Mouse (Mus musculus) hindbrain, embryonic 15.5 days (tissue): Measurements from ENCODE around the gene Dennd4b. TPM values are rescaled to one million over a fixed set of nuclear protein-coding genes. Genes with fewer than 3 reads are reported as not detected.
"Not testable (repeated sequence)": the region's sequence is repeated elsewhere in the genome, so short reads cannot be mapped to it uniquely, and the experiment has no call there.

Experiments
- ATAC-seq: fragments of 200-750 bp; cut with Nextera tagmentation; 2 replicates; pipeline ENCODE4 v1.8.0; 2017; ENCODE audit warnings: low read depth, moderate number of reproducible peaks, moderate TSS enrichment; ENCODE audit not compliant: low FRiP score
- H3K27ac ChIP-seq: fragments of 300-500 bp; sonication (generic); replicated peaks from 2 replicates; pipeline ENCODE4 v1.5.1; 2015; ENCODE audit warnings: mild to moderate bottlenecking, inconsistent platforms
- H3K27me3 ChIP-seq: fragments of 300-500 bp; sonication (generic); 2 replicates; pipeline ENCODE4 v1.6.1; 2015; ENCODE audit warnings: control low read depth, inconsistent platforms
- H3K36me3 ChIP-seq: fragments of 300-500 bp; sonication (generic); 2 replicates; pipeline ENCODE4 v1.6.1; 2015; ENCODE audit warnings: control low read depth, inconsistent platforms
- H3K4me1 ChIP-seq: fragments of 300-500 bp; sonication (generic); replicated peaks from 2 replicates; pipeline ENCODE4 v1.6.1; 2015; ENCODE audit warnings: control low read depth, inconsistent platforms
- H3K4me2 ChIP-seq: fragments of 300-500 bp; sonication (generic); 2 replicates; pipeline ENCODE4 v1.6.1; 2015; ENCODE audit warnings: moderate library complexity, mild to moderate bottlenecking, inconsistent platforms
- H3K4me3 ChIP-seq: fragments of 300-500 bp; sonication (generic); 2 replicates; pipeline ENCODE4 v1.5.1; 2015; ENCODE audit warnings: mild to moderate bottlenecking, inconsistent platforms
- H3K9ac ChIP-seq: fragments of 300-500 bp; sonication (generic); 2 replicates; pipeline ENCODE4 v1.6.1; 2015; ENCODE audit warnings: inconsistent platforms
- H3K9me3 ChIP-seq: fragments of 300-500 bp; sonication (generic); 2 replicates; pipeline ENCODE4 v1.6.1; 2016; ENCODE audit warnings: control low read depth, inconsistent platforms
- WGBS: fragments of 180-500 bp; shearing (Covaris S2); methylation state at CpG from one replicate; pipeline ENCODE4 v1.1.7; 2015; 5-methylcytosine and 5-hydroxymethylcytosine counted together
- polyA plus RNA-seq: library from polyadenylated mRNA; unstranded; fragments of >200 nt; fragmentation: Nextera tagmentation; extraction: Ambion mirVana; gene quantifications from 2 replicates; pipeline ENCODE4 v1.2.1, GENCODE M21; 2015

Dennd4b gene
- polyA plus RNA-seq, 1 experiment from 2014 or later = 7.7 TPM

DNA sequence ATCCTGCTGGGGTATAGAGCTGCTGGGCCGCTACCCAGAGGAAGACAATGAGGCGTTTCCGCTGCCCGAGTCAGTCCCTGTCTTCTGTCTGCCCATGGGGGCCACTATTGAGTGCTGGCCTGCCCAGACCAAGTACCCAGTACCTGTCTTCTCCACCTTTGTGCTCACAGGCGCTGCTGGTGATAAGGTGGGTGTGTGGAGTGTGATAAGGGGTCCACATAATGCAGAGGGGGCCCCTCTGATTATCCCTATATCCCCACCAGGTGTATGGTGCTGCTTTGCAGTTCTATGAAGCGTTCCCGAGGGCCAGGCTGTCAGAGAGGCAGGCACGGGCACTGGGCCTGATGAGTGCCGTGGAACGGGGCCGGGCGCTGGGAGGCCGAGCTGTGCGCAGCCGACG lies 4.0 kb downstream of the Dennd4b start:
- H3K4me3 ChIP-seq = no peak overlapping the region
- H3K9ac ChIP-seq = no peak overlapping the region
- H3K9me3 ChIP-seq = no peaks in the 10 kb centered on the region
- peaks cover 16% of the 10 kb centered on the region for H3K36me3 ChIP-seq
- no peak overlapping the region for H3K27ac ChIP-seq
- H3K4me1 ChIP-seq = peaks cover 15% of the 10 kb centered on the region
- no peak for ATAC-seq
- no peaks in the 10 kb centered on the region for H3K27me3 ChIP-seq
- WGBS = 87% methylated on average over 16 of the region's 16 CpGs
- H3K4me2 ChIP-seq = no peak overlapping the region

GRCm38 (mm10) chr3:90270784-90271183 lies 5.8 kb downstream of the Dennd4b start:
- Histone ChIP-seq H3K36me3 (peaks cover 20% of the 10 kb centered on the region), H3K9me3 (no peaks in the 10 kb centered on the region), H3K4me3 (no peak overlapping the region), H3K27me3 (no peaks in the 10 kb centered on the region), H3K27ac (no peak overlapping the region), H3K4me2 (no peak overlapping the region), H3K4me1 (peaks cover 12% of the 10 kb centered on the region), H3K9ac (no peak overlapping the region)
- no peak for ATAC-seq
- 94% methylated on average over 8 of the region's 8 CpGs for WGBS

- Histone ChIP-seq H3K4me2 (no peak overlapping the region), H3K27me3 (no peaks in the 10 kb centered on the region), H3K9ac (no peak overlapping the region), H3K36me3 (peaks cover 20% of the 10 kb centered on the region), H3K4me1 (no peaks in the 10 kb centered on the region), H3K4me3 (no peak overlapping the region), H3K9me3 (no peaks in the 10 kb centered on the region), H3K27ac (no peak overlapping the region)
- WGBS = 73% methylated on average over 9 of the region's 9 CpGs
- no peak for ATAC-seq
Observed at GRCm38 (mm10) chr3:90272170-90272569, 7.2 kb downstream of the Dennd4b start.

DNA sequence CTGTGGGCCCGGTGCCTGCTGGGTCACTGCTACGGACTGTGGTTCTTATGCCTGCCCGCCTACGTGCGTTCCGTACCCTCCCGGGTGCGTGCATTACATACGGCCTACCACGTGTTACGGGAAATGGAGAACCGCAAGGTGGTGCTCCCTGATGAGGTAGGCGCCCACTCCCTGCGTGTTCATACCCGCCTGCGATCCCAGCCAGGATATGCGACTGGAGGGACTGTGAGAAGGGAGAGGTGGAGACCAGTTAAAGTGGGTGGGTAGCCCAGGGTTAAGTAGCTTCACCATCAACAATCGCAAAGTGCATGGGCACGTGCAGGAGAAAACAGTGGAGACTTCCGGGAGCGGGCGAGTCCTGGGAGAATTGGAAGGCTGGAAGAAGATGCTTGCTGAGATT lies 8.9 kb downstream of the Dennd4b start:
- no peaks in the 10 kb centered on the region for H3K27me3 ChIP-seq
- H3K4me1 ChIP-seq = no peaks in the 10 kb centered on the region
- H3K4me2 ChIP-seq = no peak overlapping the region
- H3K27ac ChIP-seq = no peak overlapping the region
- H3K9me3 ChIP-seq = no peaks in the 10 kb centered on the region
- no peak overlapping the region for H3K9ac ChIP-seq
- WGBS = 93% methylated on average over 22 of the region's 22 CpGs
- H3K36me3 ChIP-seq = peaks cover 29% of the 10 kb centered on the region
- no peak overlapping the region for H3K4me3 ChIP-seq
- no peak for ATAC-seq

- Histone ChIP-seq H3K27me3 (no peaks in the 10 kb centered on the region), H3K4me2 (no peak overlapping the region), H3K36me3 (peaks cover 42% of the 10 kb centered on the region), H3K4me3 (no peak overlapping the region), H3K27ac (no peak overlapping the region), H3K9me3 (no peaks in the 10 kb centered on the region), H3K9ac (no peak overlapping the region), H3K4me1 (no peaks in the 10 kb centered on the region)
- WGBS = 91% methylated on average over 11 of the region's 11 CpGs
- ATAC-seq = no peak
Observed at GRCm38 (mm10) chr3:90275286-90275685, 10.3 kb downstream of the Dennd4b start.

- Histone ChIP-seq H3K4me3 (no peak overlapping the region), H3K9ac (no peak overlapping the region), H3K9me3 (no peaks in the 10 kb centered on the region), H3K27me3 (no peaks in the 10 kb centered on the region), H3K36me3 (peaks cover 52% of the 10 kb centered on the region), H3K4me1 (no peaks in the 10 kb centered on the region), H3K4me2 (no peak overlapping the region), H3K27ac (no peak overlapping the region)
- 56% methylated on average over 15 of the region's 16 CpGs for WGBS
- ATAC-seq = no peak
Observed at GRCm38 (mm10) chr3:90276858-90277257, 11.9 kb downstream of the Dennd4b start.

- H3K27ac ChIP-seq = no peak overlapping the region
- no peak overlapping the region for H3K4me3 ChIP-seq
- no peaks in the 10 kb centered on the region for H3K9me3 ChIP-seq
- H3K9ac ChIP-seq = no peak overlapping the region
- peaks cover 45% of the 10 kb centered on the region for H3K36me3 ChIP-seq
- no peaks in the 10 kb centered on the region for H3K4me1 ChIP-seq
- H3K27me3 ChIP-seq = no peaks in the 10 kb centered on the region
- no peak overlapping the region for H3K4me2 ChIP-seq
- WGBS = 92% methylated on average over 9 of the region's 9 CpGs
- no peak for ATAC-seq
Observed at GRCm38 (mm10) chr3:90277793-90278192, 12.8 kb downstream of the Dennd4b start.

GRCm38 (mm10) chr3:90278211-90278610 lies 13.2 kb downstream of the Dennd4b start:
- Histone ChIP-seq H3K4me1 (no peaks in the 10 kb centered on the region), H3K4me3 (no peak overlapping the region), H3K27me3 (no peaks in the 10 kb centered on the region), H3K36me3 (peaks cover 43% of the 10 kb centered on the region), H3K9me3 (no peaks in the 10 kb centered on the region), H3K4me2 (no peak overlapping the region), H3K27ac (no peak overlapping the region), H3K9ac (no peak overlapping the region)
- WGBS = 97% methylated on average over 10 of the region's 10 CpGs
- ATAC-seq = no peak

DNA sequence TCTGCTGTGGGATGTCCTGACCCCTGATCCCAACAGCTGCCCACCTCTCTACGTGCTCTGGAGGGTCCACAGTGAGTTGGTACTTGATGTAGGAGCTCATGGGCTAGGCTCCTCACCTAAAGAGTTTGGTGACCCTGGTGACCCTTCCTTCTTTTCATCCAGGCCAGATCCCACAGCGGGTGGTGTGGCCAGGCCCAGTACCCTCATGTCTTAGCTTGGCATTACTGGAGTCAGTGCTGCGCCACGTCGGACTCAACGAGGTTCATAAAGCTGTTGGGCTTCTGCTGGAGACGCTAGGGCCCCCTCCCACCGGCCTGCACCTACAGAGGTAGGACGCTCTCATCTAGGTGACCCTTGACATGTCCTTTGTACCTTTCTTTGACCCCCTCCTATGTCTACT lies 14.2 kb downstream of the Dennd4b start:
- H3K9me3 ChIP-seq = no peaks in the 10 kb centered on the region
- H3K27ac ChIP-seq = no peak overlapping the region
- no peak overlapping the region for H3K4me3 ChIP-seq
- 93% methylated on average over 9 of the region's 9 CpGs for WGBS
- H3K9ac ChIP-seq = no peak overlapping the region
- H3K4me1 ChIP-seq = no peaks in the 10 kb centered on the region
- ATAC-seq = no peak
- H3K4me2 ChIP-seq = no peak overlapping the region
- H3K36me3 ChIP-seq = peaks cover 34% of the 10 kb centered on the region
- no peaks in the 10 kb centered on the region for H3K27me3 ChIP-seq

- Histone ChIP-seq H3K27ac (no peak overlapping the region), H3K27me3 (no peaks in the 10 kb centered on the region), H3K4me3 (no peak overlapping the region), H3K36me3 (peaks cover 32% of the 10 kb centered on the region), H3K4me2 (no peak overlapping the region), H3K9ac (no peak overlapping the region), H3K4me1 (no peaks in the 10 kb centered on the region), H3K9me3 (no peaks in the 10 kb centered on the region)
- no peak for ATAC-seq
- 98% methylated on average over 7 of the region's 7 CpGs for WGBS
Observed at GRCm38 (mm10) chr3:90279743-90280142, 14.8 kb downstream of the Dennd4b start.

DNA sequence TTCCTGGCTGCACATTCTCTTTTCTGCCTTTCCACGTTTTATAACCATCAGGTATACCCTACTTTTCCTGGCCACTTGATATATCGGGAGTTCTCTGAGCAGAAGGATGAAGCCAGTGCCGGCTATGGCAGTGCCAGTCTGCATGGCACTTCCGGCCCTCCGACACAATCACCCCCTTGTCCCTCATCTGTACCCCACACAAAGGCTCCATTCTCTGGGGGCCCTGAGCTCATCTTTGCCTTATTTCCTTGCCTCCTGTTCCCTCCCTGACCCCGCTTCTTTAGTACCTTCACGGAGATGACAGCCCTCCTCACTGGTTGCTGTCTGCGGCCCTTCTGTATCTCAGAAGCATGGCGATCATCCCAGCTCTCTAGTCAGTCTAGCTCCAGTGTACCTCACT lies 15.7 kb downstream of the Dennd4b start:
- Histone ChIP-seq H3K9me3 (no peaks in the 10 kb centered on the region), H3K4me2 (no peak overlapping the region), H3K9ac (no peak overlapping the region), H3K4me1 (no peaks in the 10 kb centered on the region), H3K27ac (no peak overlapping the region), H3K4me3 (no peak overlapping the region), H3K27me3 (no peaks in the 10 kb centered on the region), H3K36me3 (peaks cover 32% of the 10 kb centered on the region)
- ATAC-seq = no peak
- WGBS = 90% methylated on average over 9 of the region's 9 CpGs

GRCm38 (mm10) chr3:90284150-90284549 lies 19.2 kb downstream of the Dennd4b start:
- 97% methylated on average over 2 of the region's 2 CpGs for WGBS
- H3K27ac ChIP-seq = no peak overlapping the region
- H3K4me1 ChIP-seq = no peaks in the 10 kb centered on the region

DNA sequence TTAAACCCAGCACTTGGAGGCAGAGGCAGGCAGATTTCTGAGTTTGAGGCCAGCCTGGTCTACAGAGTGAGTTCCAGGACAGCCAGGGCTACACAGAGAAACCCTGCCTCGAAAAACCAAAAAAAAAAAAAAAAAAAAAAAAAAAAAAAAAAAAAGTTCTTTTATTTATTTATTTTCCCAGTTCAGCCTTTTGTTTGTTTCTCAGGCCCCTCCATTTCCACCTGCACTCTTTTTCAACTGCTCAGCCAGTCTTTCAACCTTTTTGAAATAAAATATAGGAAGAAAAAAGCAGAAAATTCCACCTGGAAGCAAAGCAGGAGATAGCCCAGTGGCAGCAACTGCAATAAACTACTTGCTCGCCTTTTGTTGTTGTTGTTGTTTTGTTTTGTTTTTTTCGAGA lies 24.4 kb downstream of the Dennd4b start:
- ATAC-seq, H3K36me3 ChIP-seq, H3K4me2 ChIP-seq, H3K27me3 ChIP-seq, H3K9me3 ChIP-seq, H3K27ac ChIP-seq, H3K4me3 ChIP-seq, H3K9ac ChIP-seq: not testable (repeated sequence)
- peaks cover 11% of the 10 kb centered on the region for H3K4me1 ChIP-seq
- WGBS = 67% methylated on average over 3 of the region's 3 CpGs

More at GRCm38 (mm10) chr3:90284150-90284549, 19.2 kb downstream of the Dennd4b start:
- H3K27me3 ChIP-seq = no peaks in the 10 kb centered on the region
- no peak overlapping the region for H3K9ac ChIP-seq
- no peaks in the 10 kb centered on the region for H3K9me3 ChIP-seq
- ATAC-seq = no peak
- H3K4me3 ChIP-seq = no peak overlapping the region
- no peak overlapping the region for H3K4me2 ChIP-seq
- peaks cover 20% of the 10 kb centered on the region for H3K36me3 ChIP-seq
